Mouse (Mus musculus) lung, postnatal 0 days (tissue): ENCODE data around the gene Gfod1.

ENCODE experiments used
- CTCF ChIP-seq: IDR thresholded peaks from 2 replicates; pipeline ENCODE4 v1.5.1; 2016; ENCODE audit warnings: antibody characterized with exemption, mild to moderate bottlenecking
- EP300 ChIP-seq: IDR thresholded peaks from 2 replicates; pipeline ENCODE4 v1.6.1; 2016; ENCODE audit warnings: antibody characterized with exemption, mild to moderate bottlenecking, control low read depth

DNA sequence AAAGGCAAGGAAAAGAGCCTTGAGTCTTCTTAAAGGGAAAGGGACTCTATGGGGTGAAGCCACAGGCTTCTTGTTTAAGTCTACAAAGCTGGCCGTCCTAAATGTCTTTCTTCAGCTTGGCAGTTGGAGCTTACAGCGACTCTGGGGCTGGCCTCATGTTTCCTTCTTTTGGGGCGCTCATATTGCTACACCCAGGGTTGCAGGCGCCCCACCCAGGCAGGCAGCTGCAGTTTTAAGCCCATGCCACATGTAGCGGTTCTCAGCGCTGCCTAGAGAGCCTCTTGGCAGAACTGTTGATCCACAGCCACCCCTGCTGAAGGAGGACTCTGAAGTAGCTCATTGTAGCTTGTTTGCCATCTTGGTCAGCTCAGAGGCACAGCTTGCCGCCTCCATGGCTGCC, 104.7 kb downstream of the Gfod1 start:
- TF ChIP-seq CTCF (no peak), EP300 (no peak)
